ENCODE assay signal across 9 mouse cellular contexts in the genomic region with DNA sequence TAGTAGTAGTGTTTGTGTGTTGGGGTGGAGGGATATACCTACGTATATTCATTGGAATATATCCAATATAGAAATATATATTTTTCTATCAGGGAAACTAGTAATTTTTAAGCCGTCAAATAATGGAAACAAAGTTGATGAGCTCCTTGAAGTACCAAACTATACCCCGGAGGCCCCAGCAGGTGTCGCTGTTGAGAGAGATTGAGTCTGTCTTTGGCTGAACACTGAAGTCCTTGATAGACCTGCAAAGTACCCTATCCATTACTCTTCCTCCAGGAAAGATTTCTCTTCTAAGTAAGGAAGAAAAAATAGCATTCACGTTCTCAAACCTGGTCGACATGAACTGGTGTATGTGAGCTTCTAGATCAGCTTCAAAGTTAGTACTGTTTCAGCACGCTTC. TPM values are rescaled to one million over a fixed set of nuclear protein-coding genes. Genes with fewer than 3 reads are reported as not detected.
A peak's percentile ranks its signal among the peaks of the same experiment; 100 is the strongest.
DNase-seq lines count a peak whose midpoint lies in the region; ATAC-seq lines count a peak whose summit lies in the region.
"Had no signal": no experiment of that assay in that cellular context is flagged by ENCODE, and none has a peak within 500 bp of the region (broad histone marks: within the 10 kb centered on the region; RNA-seq: fewer than 3 reads in every experiment).

No protein-coding gene starts in this region.

- H3K4me2 ChIP-seq in heart, embryonic 12.5 days = no peak overlapping the region
- no peak overlapping the region for H3K4me2 ChIP-seq in midbrain, embryonic 14.5 days (ENCODE audit: low read length)
- H3K4me2 ChIP-seq: limb, embryonic 15.5 days had no signal

- no peak overlapping the region for H3K4me3 ChIP-seq in heart, embryonic 10.5 days
- no peak overlapping the region for H3K4me3 ChIP-seq in heart, embryonic 12.5 days
- H3K4me3 ChIP-seq in midbrain, embryonic 14.5 days (replicated peaks; ENCODE audit: low read depth, low read length) = no peak overlapping the region
- H3K4me3 ChIP-seq: limb, embryonic 15.5 days had no signal

- DNase-seq in heart, embryonic 10.5 days (ENCODE audit: low spot score) = peak; percentile 82
- DNase-seq in adipocyte (ENCODE audit: low spot score) = peak; percentile 87
- DNase-seq in cerebellum, postnatal 36 days = peak; percentile 84 to 85
- DNase-seq in gastrocnemius, postnatal 4 days (ENCODE audit: low spot score in 2 of 2) = peak; percentile 64 to 78
- DNase-seq in layer of hippocampus, postnatal 25 days (ENCODE audit: extremely low spot score in 1 of 2, low spot score in 1 of 2) = peak; percentile 56 to 87
- DNase-seq in midbrain, embryonic 14.5 days = peak; percentile 90
- DNase-seq in spleen, postnatal 4 days (ENCODE audit: low spot score in 2 of 2) = peak; percentile 50 to 84

- no peak for ATAC-seq in heart, embryonic 12.5 days (ENCODE audit: insufficient number of reproducible peaks, low FRiP score)
- ATAC-seq in midbrain, embryonic 14.5 days (ENCODE audit: low FRiP score, low TSS enrichment) = no peak

- H3K36me3 ChIP-seq in heart, embryonic 10.5 days = no peaks in the 10 kb centered on the region
- no peaks in the 10 kb centered on the region for H3K36me3 ChIP-seq in heart, embryonic 12.5 days
- no peaks in the 10 kb centered on the region for H3K36me3 ChIP-seq in midbrain, embryonic 14.5 days (ENCODE audit: control insufficient read depth, insufficient read depth, low read length)
- H3K36me3 ChIP-seq: limb, embryonic 15.5 days had no signal

- H3K27ac ChIP-seq in heart, embryonic 10.5 days = no peak overlapping the region
- no peak overlapping the region for H3K27ac ChIP-seq in heart, embryonic 12.5 days (ENCODE audit: poor library complexity, severe bottlenecking)
- no peak overlapping the region for H3K27ac ChIP-seq in midbrain, embryonic 14.5 days (replicated peaks; ENCODE audit: low read depth, low read length)
- H3K27ac ChIP-seq: limb, embryonic 15.5 days had no signal

- H3K9ac ChIP-seq in heart, embryonic 12.5 days = no peak overlapping the region
- no peak overlapping the region for H3K9ac ChIP-seq in midbrain, embryonic 14.5 days (replicated peaks; ENCODE audit: low read length)
- H3K9ac ChIP-seq: limb, embryonic 15.5 days had no signal

- H3K9me3 ChIP-seq in heart, embryonic 10.5 days = no peaks in the 10 kb centered on the region
- H3K9me3 ChIP-seq in heart, embryonic 12.5 days (replicated peaks) = no peaks in the 10 kb centered on the region
- H3K9me3 ChIP-seq in midbrain, embryonic 14.5 days (ENCODE audit: control insufficient read depth, low read length) = no peaks in the 10 kb centered on the region
- H3K9me3 ChIP-seq: limb, embryonic 15.5 days had no signal

- peaks cover 14% of the 10 kb centered on the region for H3K4me1 ChIP-seq in heart, embryonic 10.5 days
- H3K4me1 ChIP-seq in heart, embryonic 12.5 days (replicated peaks) = peaks cover 7% of the 10 kb centered on the region; the same call in 1 of the 2 replicates
- H3K4me1 ChIP-seq in midbrain, embryonic 14.5 days (ENCODE audit: control insufficient read depth, insufficient read depth, low read length) = no peaks in the 10 kb centered on the region
- H3K4me1 ChIP-seq: limb, embryonic 15.5 days had no signal

- 22% methylated on average over 7 of the region's 7 CpGs for WGBS in heart, embryonic 10.5 days
- 18% methylated on average over 7 of the region's 7 CpGs for WGBS in heart, embryonic 12.5 days
- WGBS in midbrain, embryonic 14.5 days = 26% methylated on average over 7 of the region's 7 CpGs

- no peaks in the 10 kb centered on the region for H3K27me3 ChIP-seq in heart, embryonic 10.5 days (ENCODE audit: insufficient read depth, poor library complexity, severe bottlenecking)
- H3K27me3 ChIP-seq in heart, embryonic 12.5 days (replicated peaks) = no peaks in the 10 kb centered on the region
- H3K27me3 ChIP-seq in midbrain, embryonic 14.5 days (ENCODE audit: control insufficient read depth, insufficient read depth, low read length) = no peaks in the 10 kb centered on the region

RNA-seq across cellular contexts. Expression of a gene that starts 12.0 kb away (rescaled TPM):
- polyA plus RNA-seq in heart, embryonic 10.5 days (2016; fragmentation: Nextera tagmentation; extraction: Ambion mirVana) = 45.0 and 57.7 TPM in 2 replicates
- 63.6 and 66.1 TPM in 2 replicates for polyA plus RNA-seq in heart, embryonic 12.5 days (2016; fragmentation: Nextera tagmentation; extraction: Ambion mirVana)
- total RNA-seq in gastrocnemius, postnatal 4 days (2021) = 10 to 100 TPM; 29.9 to 33.6 TPM
- total RNA-seq in layer of hippocampus, postnatal 25 days (2021) = 10 to 100 TPM; 32.0 to 35.9 TPM
- 56.0 and 76.2 TPM in 2 replicates for polyA plus RNA-seq in midbrain, embryonic 14.5 days (2014; fragmentation: Nextera tagmentation; extraction: Ambion mirVana)

RNA-seq across cellular contexts. Expression of a gene that starts 12.3 kb away (rescaled TPM):
- polyA plus RNA-seq in heart, embryonic 10.5 days (2016; fragmentation: Nextera tagmentation; extraction: Ambion mirVana) = 50.8 and 65.4 TPM in 2 replicates
- polyA plus RNA-seq in heart, embryonic 12.5 days (2016; fragmentation: Nextera tagmentation; extraction: Ambion mirVana) = 80.4 and 84.9 TPM in 2 replicates
- 10 to 100 TPM; 56.3 to 64.3 TPM for total RNA-seq in gastrocnemius, postnatal 4 days (2021)
- total RNA-seq in layer of hippocampus, postnatal 25 days (2021) = 10 to 100 TPM; 18.6 to 21.1 TPM
- 37.9 and 48.1 TPM in 2 replicates for polyA plus RNA-seq in midbrain, embryonic 14.5 days (2014; fragmentation: Nextera tagmentation; extraction: Ambion mirVana)
